Mouse (Mus musculus): ENCODE results near the gene Wdr93. TPM values are rescaled to one million over a fixed set of nuclear protein-coding genes. Genes with fewer than 3 reads are reported as not detected.

Wdr93 gene
- polyA plus RNA-seq, 1 experiment from 2014 or later, result 0.17 TPM

- DNase-seq (peak; percentile 92), ATAC-seq (ENCODE audit: insufficient read depth) (peak; percentile 94)
- Histone ChIP-seq H3K36me3 (ENCODE audit: insufficient read depth) (peaks cover 4% of the 10 kb centered on the region; the same call in 1 of the 2 replicates), H3K4me2 (peak within 1 kb of the TSS; percentile 79), H3K4me1 (ENCODE audit: insufficient read depth) (no peaks in the 10 kb centered on the region), H3K9ac (peak within 1 kb of the TSS; percentile 71), H3K27ac (ENCODE audit: low read depth) (no peak within 1 kb of the TSS), H3K9me3 (ENCODE audit: low read depth, low read length) (no peaks in the 10 kb centered on the region), H3K4me3 (ENCODE audit: low read depth, low read length) (peak within 1 kb of the TSS; percentile 85), H3K27me3 (ENCODE audit: insufficient read depth, low read length) (peaks cover 12% of the 10 kb centered on the region; the same call in 1 of the 2 replicates)
- WGBS, result under 1% methylated on average over 43 of the region's 55 CpGs
- no peak for TF ChIP-seq CTCF (IDR thresholded peaks at IDR 0.05; ENCODE audit: low read depth)
These were observed 27.6 kb upstream of the Wdr93 start, which contains the start of gene Kif7 for GRCm38 (mm10) chr7:79715187-79715981. Gene Kif7 (minus strand): TSS chr7:79715720.

GRCm38 (mm10) chr7:79721386-79721977, 21.5 kb upstream of the Wdr93 start:
- peaks cover 8% of the 10 kb centered on the region; the same call in 1 of the 2 replicates for H3K27me3 ChIP-seq (ENCODE audit: insufficient read depth, low read length)
- WGBS, result under 1% methylated on average over 48 of the region's 48 CpGs

DNA sequence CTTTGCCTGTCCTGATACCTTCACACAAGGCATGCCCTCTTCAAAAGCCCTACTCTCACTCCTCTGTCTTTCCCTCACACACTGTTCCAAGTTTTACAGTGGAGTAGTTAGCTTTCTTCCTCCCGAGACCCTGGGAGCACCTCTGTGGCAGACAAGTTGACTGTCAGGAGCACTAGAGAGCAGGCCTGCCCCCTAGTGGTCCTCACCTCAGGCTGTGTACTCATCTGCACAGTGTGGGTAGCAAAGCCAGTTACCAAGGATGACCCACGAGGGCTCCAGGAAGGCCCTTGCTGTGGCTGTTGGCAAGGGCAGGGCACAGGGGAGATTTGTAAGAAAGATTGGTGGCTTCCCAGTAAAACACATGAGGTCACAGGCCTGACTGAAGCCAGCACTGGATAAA, 15.9 kb upstream of the Wdr93 start:
- peaks cover 8% of the 10 kb centered on the region for H3K27me3 ChIP-seq (ENCODE audit: insufficient read depth, low read length)
- 3% methylated on average over 2 of the region's 2 CpGs for WGBS
- peak; percentile 87 for TF ChIP-seq CTCF (IDR thresholded peaks at IDR 0.05; ENCODE audit: low read depth)
- no peak overlapping the region for H3K27ac ChIP-seq (ENCODE audit: low read depth)
- ATAC-seq (ENCODE audit: insufficient read depth), result no peak
- no peaks in the 10 kb centered on the region for H3K9me3 ChIP-seq (ENCODE audit: low read depth, low read length)
- H3K4me2 ChIP-seq, result no peak overlapping the region
- no peaks in the 10 kb centered on the region for H3K4me1 ChIP-seq (ENCODE audit: insufficient read depth)
- H3K4me3 ChIP-seq (ENCODE audit: low read depth, low read length), result no peak overlapping the region
- H3K9ac ChIP-seq, result no peak overlapping the region
- H3K36me3 ChIP-seq (ENCODE audit: insufficient read depth), result no peaks in the 10 kb centered on the region
- peak; percentile 76 for DNase-seq

More at GRCm38 (mm10) chr7:79721386-79721977, 21.5 kb upstream of the Wdr93 start:
- Histone ChIP-seq H3K4me1 (ENCODE audit: insufficient read depth) (no peaks in the 10 kb centered on the region), H3K4me2 (peak overlapping the region; percentile 89), H3K27ac (ENCODE audit: low read depth) (peak overlapping the region; percentile 50; the same call in 1 of the 2 replicates), H3K9ac (peak overlapping the region; percentile 69), H3K4me3 (ENCODE audit: low read depth, low read length) (peak overlapping the region; percentile 59), H3K36me3 (ENCODE audit: insufficient read depth) (no peaks in the 10 kb centered on the region), H3K9me3 (ENCODE audit: low read depth, low read length) (no peaks in the 10 kb centered on the region)
- DNase-seq, result peak; percentile 85
- peak; percentile 89 for ATAC-seq (ENCODE audit: insufficient read depth)
- TF ChIP-seq CTCF (IDR thresholded peaks at IDR 0.05; ENCODE audit: low read depth), result no peak

DNA sequence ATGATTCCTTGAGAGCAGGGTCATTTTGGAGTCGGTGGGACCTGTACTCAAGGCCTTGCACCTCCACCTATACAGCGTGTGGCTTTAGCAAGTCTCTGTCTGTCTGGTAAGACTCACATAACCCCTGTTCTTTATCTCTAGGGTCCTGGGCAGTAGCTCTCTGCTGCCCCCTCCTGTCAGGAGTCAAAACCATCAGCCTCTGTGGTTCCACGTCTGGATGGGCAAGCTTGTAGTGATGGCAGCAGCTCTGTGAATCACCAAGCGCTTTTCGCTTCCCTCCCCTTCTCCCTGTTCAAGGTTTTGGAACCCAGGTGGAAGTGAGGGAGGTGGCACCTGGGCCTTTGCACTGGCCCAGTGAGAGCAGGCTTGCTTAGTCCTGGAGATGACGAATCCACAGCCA, 14.7 kb upstream of the Wdr93 start:
- no peak overlapping the region for H3K4me3 ChIP-seq (ENCODE audit: low read depth, low read length)

GRCm38 (mm10) chr7:79729169-79729568, 13.8 kb upstream of the Wdr93 start:
- Histone ChIP-seq H3K4me1 (ENCODE audit: insufficient read depth) (no peaks in the 10 kb centered on the region), H3K9me3 (ENCODE audit: low read depth, low read length) (no peaks in the 10 kb centered on the region), H3K27me3 (ENCODE audit: insufficient read depth, low read length) (no peaks in the 10 kb centered on the region; the same call in 1 of the 2 replicates), H3K4me3 (ENCODE audit: low read depth, low read length) (no peak overlapping the region), H3K9ac (no peak overlapping the region), H3K4me2 (no peak overlapping the region), H3K27ac (ENCODE audit: low read depth) (no peak overlapping the region), H3K36me3 (ENCODE audit: insufficient read depth) (no peaks in the 10 kb centered on the region)
- peak; percentile 90 for TF ChIP-seq CTCF (IDR thresholded peaks at IDR 0.05; ENCODE audit: low read depth)
- DNase-seq, result peak; percentile 90
- 9% methylated on average over 8 of the region's 8 CpGs for WGBS
- peak; percentile 56 for ATAC-seq (ENCODE audit: insufficient read depth)

More for the DNA sequence above, 14.7 kb upstream of the Wdr93 start:
- Histone ChIP-seq H3K27me3 (ENCODE audit: insufficient read depth, low read length) (peaks cover under 1% of the 10 kb centered on the region), H3K4me2 (no peak overlapping the region), H3K36me3 (ENCODE audit: insufficient read depth) (no peaks in the 10 kb centered on the region), H3K27ac (ENCODE audit: low read depth) (no peak overlapping the region), H3K9ac (no peak overlapping the region), H3K9me3 (ENCODE audit: low read depth, low read length) (no peaks in the 10 kb centered on the region), H3K4me1 (ENCODE audit: insufficient read depth) (no peaks in the 10 kb centered on the region)
- ATAC-seq (ENCODE audit: insufficient read depth) (peak; percentile 39; the same call in 1 of the 2 replicates), DNase-seq (peak; percentile 84)
- TF ChIP-seq CTCF (IDR thresholded peaks at IDR 0.05; ENCODE audit: low read depth), result peak; percentile 91
- WGBS, result 33% methylated on average over 6 of the region's 6 CpGs

DNA sequence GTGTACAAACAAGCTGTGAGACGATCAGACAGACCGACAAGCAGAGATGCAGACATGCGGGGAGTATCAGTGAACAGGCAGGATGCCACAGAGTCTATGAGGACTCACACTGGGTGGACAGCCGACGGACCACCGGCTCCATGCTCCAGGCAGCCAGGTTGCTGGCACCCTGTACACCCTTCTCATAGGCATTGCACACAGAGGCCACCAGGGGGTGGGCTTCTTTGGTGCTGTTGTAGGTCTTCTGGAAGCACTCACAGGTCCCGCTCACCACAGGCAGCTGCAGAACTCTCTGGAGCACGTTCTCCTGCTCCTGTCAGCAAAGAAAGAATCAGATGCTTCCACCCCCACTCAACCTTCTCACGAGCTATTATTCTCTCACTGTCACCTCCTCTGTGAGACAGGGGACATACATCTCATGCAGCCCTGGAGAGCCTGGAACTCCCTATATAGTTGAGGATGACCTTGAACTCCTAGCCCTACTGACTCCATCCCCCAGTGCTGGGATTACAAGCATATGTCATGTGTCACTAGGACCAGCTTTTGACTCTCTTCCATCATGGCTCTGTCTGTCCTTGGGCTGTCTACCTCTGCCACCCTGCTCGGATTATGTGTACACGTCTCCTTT, 13.1 kb upstream of the Wdr93 start:
- H3K27me3 ChIP-seq (ENCODE audit: insufficient read depth, low read length), result no peaks in the 10 kb centered on the region; the same call in 1 of the 2 replicates
- H3K4me2 ChIP-seq, result no peak overlapping the region
- ATAC-seq (ENCODE audit: insufficient read depth) (no peak; the same call in 1 of the 2 replicates), DNase-seq (peak; percentile 25)
- no peaks in the 10 kb centered on the region for H3K9me3 ChIP-seq (ENCODE audit: low read depth, low read length)
- H3K36me3 ChIP-seq (ENCODE audit: insufficient read depth), result no peaks in the 10 kb centered on the region
- no peak overlapping the region for H3K27ac ChIP-seq (ENCODE audit: low read depth)
- H3K4me1 ChIP-seq (ENCODE audit: insufficient read depth), result no peaks in the 10 kb centered on the region
- TF ChIP-seq CTCF (IDR thresholded peaks at IDR 0.05; ENCODE audit: low read depth), result peak; percentile 52
- no peak overlapping the region for H3K9ac ChIP-seq
- 63% methylated on average over 11 of the region's 11 CpGs for WGBS
- no peak overlapping the region for H3K4me3 ChIP-seq (ENCODE audit: low read depth, low read length)

All from lung, embryonic 14.5 days (tissue).